Mouse (Mus musculus) mesoderm, embryonic 11.5 days (tissue): Measurements from ENCODE around the gene Calm1.
A peak's percentile ranks its signal among the peaks of the same experiment; 100 is the strongest.

Experiments used
- DNase-seq: peaks from one replicate; pipeline ENCODE4 v3.0.0-alpha.2; 2012; ENCODE audit warnings: low read depth, low spot score

Calm1 gene

GRCm38 (mm10) chr12:100223531-100223930 is 24.3 kb downstream of the Calm1 start:
- DNase-seq: no peak

- DNase-seq: no peak
Measured at GRCm38 (mm10) chr12:100225196-100225595, 26.0 kb downstream of the Calm1 start.

- DNase-seq: no peak
Measured at GRCm38 (mm10) chr12:100226073-100226472, 26.8 kb downstream of the Calm1 start.

- no peak for DNase-seq
Measured at GRCm38 (mm10) chr12:100226621-100227020, 27.4 kb downstream of the Calm1 start.

- peak; percentile 37 for DNase-seq
Measured at GRCm38 (mm10) chr12:100228041-100228725, 28.9 kb downstream of the Calm1 start.

- no peak for DNase-seq
Measured at GRCm38 (mm10) chr12:100234201-100234600, 35.0 kb downstream of the Calm1 start.

- peak; percentile 34 for DNase-seq
Measured at GRCm38 (mm10) chr12:100234919-100235318, 35.7 kb downstream of the Calm1 start.

GRCm38 (mm10) chr12:100235423-100235822 is 36.2 kb downstream of the Calm1 start:
- no peak for DNase-seq

- DNase-seq: no peak
Measured at GRCm38 (mm10) chr12:100239404-100239803, 40.2 kb downstream of the Calm1 start.

- no peak for DNase-seq
Measured at GRCm38 (mm10) chr12:100239807-100240206, 40.6 kb downstream of the Calm1 start.

- DNase-seq: peak; percentile 92
Measured at GRCm38 (mm10) chr12:100241911-100242796, 42.9 kb downstream of the Calm1 start.

- DNase-seq: peak; percentile 37
Measured at GRCm38 (mm10) chr12:100244580-100244979, 45.3 kb downstream of the Calm1 start.

- no peak for DNase-seq
Measured at GRCm38 (mm10) chr12:100249170-100249569, 49.9 kb downstream of the Calm1 start.

GRCm38 (mm10) chr12:100254471-100254870 is 55.2 kb downstream of the Calm1 start:
- no peak for DNase-seq

- DNase-seq: no peak
Measured at GRCm38 (mm10) chr12:100255441-100255949, 56.3 kb downstream of the Calm1 start.

GRCm38 (mm10) chr12:100257779-100258178 is 58.5 kb downstream of the Calm1 start:
- no peak for DNase-seq
